Mouse (Mus musculus) T-cell, adult 2 months (primary cell): ENCODE results near the gene Lrrtm3.

Source experiments
- DNase-seq: peaks from one replicate; pipeline ENCODE4 v3.0.0; 2022; ENCODE audit warnings: low spot score

The Lrrtm3 gene

GRCm38 (mm10) chr10:63894612-63895011 is 195.5 kb downstream of the Lrrtm3 start:
- no peak for DNase-seq

DNA sequence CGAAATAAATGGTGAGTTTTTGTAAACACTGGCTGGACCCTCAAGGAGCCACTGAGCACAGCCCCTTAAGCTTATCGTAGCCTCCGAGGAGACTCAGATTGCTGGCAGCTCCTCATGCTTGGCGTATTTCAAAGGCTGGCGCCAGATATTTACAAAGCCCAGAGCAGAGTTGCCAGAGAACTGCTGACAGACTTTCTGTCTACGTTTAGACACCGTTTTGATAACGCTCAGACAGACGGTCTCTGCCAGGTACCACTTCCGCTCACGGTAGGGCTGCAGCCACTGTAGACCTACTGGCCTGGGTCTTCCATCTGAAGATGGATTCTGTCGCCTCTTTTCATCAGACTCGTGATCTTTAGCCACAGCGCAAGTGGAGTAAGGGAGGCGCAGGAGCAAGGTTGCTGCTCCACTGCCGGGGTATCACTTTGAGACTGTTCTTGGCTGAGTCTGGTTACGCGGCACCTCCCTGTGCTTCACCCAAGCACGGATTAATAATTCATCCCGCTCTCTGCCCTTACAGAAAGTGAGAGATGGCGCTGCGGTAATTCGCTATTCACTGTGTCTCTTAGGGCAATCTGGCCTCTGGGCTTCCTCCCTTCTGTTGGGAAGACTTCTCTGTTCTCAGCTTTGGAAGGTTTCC is 203.5 kb downstream of the Lrrtm3 start:
- no peak for DNase-seq

DNA sequence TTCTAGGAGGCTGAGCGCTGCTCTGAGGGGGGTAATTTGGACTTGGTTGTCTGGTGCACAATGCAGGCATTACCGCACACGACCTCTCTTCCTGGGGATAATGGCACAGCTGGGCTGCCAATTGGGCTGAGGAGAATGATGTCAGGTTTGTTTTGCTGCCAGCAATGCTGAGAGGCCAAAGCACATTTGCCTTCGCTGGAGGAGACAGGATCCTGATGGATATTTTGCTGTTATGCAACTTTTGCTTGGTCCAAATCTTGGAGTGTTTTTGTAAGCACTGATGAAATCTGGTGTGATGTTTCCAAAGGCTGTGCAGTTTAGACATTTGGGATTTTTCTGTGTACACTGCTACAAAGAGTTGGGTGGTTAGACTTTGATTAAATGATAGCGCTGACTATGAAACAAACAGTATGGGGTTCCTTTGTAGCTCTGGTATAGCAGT is 209.6 kb downstream of the Lrrtm3 start:
- no peak for DNase-seq
